Mouse (Mus musculus): ENCODE results near the gene Aldh3b1.

The Aldh3b1 gene

GRCm38 (mm10) chr19:3945872-3946564, 16.4 kb upstream of the Aldh3b1 start:
- DNase-seq (ENCODE audit: extremely low read depth, low read depth, low spot score): no peak

- no peak for DNase-seq (ENCODE audit: extremely low read depth, low read depth, low spot score)
Observed at GRCm38 (mm10) chr19:3942986-3943735, 13.6 kb upstream of the Aldh3b1 start.

- no peak for DNase-seq (ENCODE audit: extremely low read depth, low read depth, low spot score)
Observed at GRCm38 (mm10) chr19:3942315-3942714, 12.7 kb upstream of the Aldh3b1 start.

GRCm38 (mm10) chr19:3935896-3936850, 6.6 kb upstream of the Aldh3b1 start:
- no peak for DNase-seq (ENCODE audit: extremely low read depth, low read depth, low spot score)

GRCm38 (mm10) chr19:3935032-3935895, 5.7 kb upstream of the Aldh3b1 start, which contains the start of gene Unc93b1:
Gene Unc93b1, plus strand, starts transcription at chr19:3935186.
- no peak for DNase-seq (ENCODE audit: extremely low read depth, low read depth, low spot score)

- DNase-seq (ENCODE audit: extremely low read depth, low read depth, low spot score): no peak
Observed at GRCm38 (mm10) chr19:3931716-3932115, 2.1 kb upstream of the Aldh3b1 start.

- DNase-seq (ENCODE audit: extremely low read depth, low read depth, low spot score): no peak
Observed at GRCm38 (mm10) chr19:3930262-3931057, 852 bp upstream of the Aldh3b1 start.

GRCm38 (mm10) chr19:3928779-3929178, 829 bp downstream of the Aldh3b1 start:
- no peak for DNase-seq (ENCODE audit: extremely low read depth, low read depth, low spot score)

GRCm38 (mm10) chr19:3927989-3928388, 1.6 kb downstream of the Aldh3b1 start:
- DNase-seq (ENCODE audit: extremely low read depth, low read depth, low spot score): no peak

- DNase-seq (ENCODE audit: extremely low read depth, low read depth, low spot score): no peak
Observed at GRCm38 (mm10) chr19:3926685-3927084, 2.9 kb downstream of the Aldh3b1 start.

GRCm38 (mm10) chr19:3926279-3926678, 3.3 kb downstream of the Aldh3b1 start:
- DNase-seq (ENCODE audit: extremely low read depth, low read depth, low spot score): no peak

- no peak for DNase-seq (ENCODE audit: extremely low read depth, low read depth, low spot score)
Observed at GRCm38 (mm10) chr19:3925859-3926258, 3.7 kb downstream of the Aldh3b1 start.

GRCm38 (mm10) chr19:3924868-3925267, 4.7 kb downstream of the Aldh3b1 start:
- no peak for DNase-seq (ENCODE audit: extremely low read depth, low read depth, low spot score)

- no peak for DNase-seq (ENCODE audit: extremely low read depth, low read depth, low spot score)
Observed at GRCm38 (mm10) chr19:3924190-3924589, 5.4 kb downstream of the Aldh3b1 start.

GRCm38 (mm10) chr19:3923586-3923985, 6.0 kb downstream of the Aldh3b1 start:
- no peak for DNase-seq (ENCODE audit: extremely low read depth, low read depth, low spot score)

- no peak for DNase-seq (ENCODE audit: extremely low read depth, low read depth, low spot score)
Observed at GRCm38 (mm10) chr19:3922661-3923371, 6.8 kb downstream of the Aldh3b1 start.

GRCm38 (mm10) chr19:3919928-3920327, 9.7 kb downstream of the Aldh3b1 start:
- no peak for DNase-seq (ENCODE audit: extremely low read depth, low read depth, low spot score)

- DNase-seq (ENCODE audit: extremely low read depth, low read depth, low spot score): no peak
Observed at GRCm38 (mm10) chr19:3916727-3917126, 12.9 kb downstream of the Aldh3b1 start.

- no peak for DNase-seq (ENCODE audit: extremely low read depth, low read depth, low spot score)
Observed at GRCm38 (mm10) chr19:3914535-3914934, 15.1 kb downstream of the Aldh3b1 start.
